ENCODE assay signal across 8 mouse cellular contexts in the genomic region with DNA sequence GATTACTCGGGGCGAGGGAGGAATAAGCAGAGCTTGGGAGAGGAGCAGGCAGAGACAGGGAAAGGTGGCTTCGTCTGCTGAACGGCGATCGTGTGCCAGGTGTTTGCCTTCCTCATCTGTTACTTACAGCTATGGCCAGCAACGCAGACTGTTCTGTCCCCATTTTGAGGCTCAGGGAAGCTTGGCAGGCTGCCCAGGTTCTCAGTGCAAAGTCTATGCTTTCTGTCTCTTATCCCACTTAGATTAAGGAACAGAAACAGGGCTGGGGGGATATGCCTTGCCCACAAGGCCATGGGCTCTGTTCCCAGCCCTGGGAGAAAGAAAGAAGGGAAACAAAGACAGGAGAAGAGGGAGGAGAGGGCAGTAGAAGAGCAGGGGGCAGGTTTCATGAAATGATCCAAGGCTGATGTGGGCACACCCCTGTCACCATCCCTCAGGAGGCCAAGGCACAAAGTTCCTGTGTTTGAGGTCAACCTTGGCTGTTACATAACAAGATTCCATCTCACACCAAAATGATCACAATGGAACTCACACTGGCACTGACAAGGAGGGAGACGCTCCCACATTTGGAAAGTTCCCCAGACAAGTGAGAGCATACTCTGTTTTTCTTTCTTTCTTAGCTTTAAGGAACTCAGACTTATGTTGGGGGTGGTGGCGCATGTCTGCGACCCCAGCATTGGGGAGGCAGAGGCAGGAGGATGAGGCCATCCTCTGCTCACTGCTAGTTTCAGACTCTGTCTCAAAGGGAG.
DNase-seq lines count a peak whose midpoint lies in the region; ATAC-seq lines count a peak whose summit lies in the region.

No protein-coding gene starts in this region.

- peak; percentile 97 for DNase-seq in heart, adult 11 months
- DNase-seq in heart, postnatal 25 days (ENCODE audit: low spot score), result no peak
- peak; percentile 50 for DNase-seq in gastrocnemius, postnatal 10 days
- DNase-seq in kidney, adult 8-10 months, result peak; percentile 76 to 88
- DNase-seq in left cerebral cortex, postnatal 36 days (ENCODE audit: low spot score in 2 of 2), result peak; percentile 76
- DNase-seq in retina, postnatal 7 days (ENCODE audit: low read depth, low spot score), result peak; percentile 20
- no peak for DNase-seq in embryo, embryonic 10.5 days (ENCODE audit: low spot score)

- ATAC-seq in cerebellum, adult (ENCODE audit: insufficient number of reproducible peaks, low FRiP score, low TSS enrichment), result 0 out of 2 replicates have a peak, but pooled peaks have one; percentile 14

- intact Hi-C loops in heart, postnatal 25 days (cut with DNase I), result no loop called here
- intact Hi-C loops in left cerebral cortex, postnatal 36 days (cut with DNase I), result no loop called here

Comparison
In these comparisons a context has a peak if more than half of its experiments do, and no peak if none do; other contexts are left out.
1. DNase-seq: peak in heart, adult 11 months (single experiment), gastrocnemius, postnatal 10 days (single experiment), kidney, adult 8-10 months (2 of 2), left cerebral cortex, postnatal 36 days (2 of 2) and retina, postnatal 7 days (single experiment); none in heart, postnatal 25 days (single experiment) and embryo, embryonic 10.5 days (single experiment).